Mouse (Mus musculus): ENCODE measurements at regions not wholly inside any gene's neighbourhood (a gene's known extent, or its start where the extent isn't known, plus 50 kb on each side); places are given as distances from the start of the nearest gene placed in this dataset.

GRCm38 (mm10) chr7:68686396-68687139 lies 62.5 kb downstream of the Arrdc4 start:
- no peaks in the 10 kb centered on the region for H3K27me3 ChIP-seq (ENCODE audit: control insufficient read depth, insufficient read depth, low read length)
- H3K9me3 ChIP-seq (replicated peaks; ENCODE audit: control insufficient read depth, low read length), result no peaks in the 10 kb centered on the region
- H3K4me1 ChIP-seq (ENCODE audit: control insufficient read depth, insufficient read depth, low read length), result no peaks in the 10 kb centered on the region
- H3K36me3 ChIP-seq (ENCODE audit: control insufficient read depth, insufficient read depth), result no peaks in the 10 kb centered on the region
- ATAC-seq (replicated peaks; ENCODE audit: extremely low read depth, insufficient read depth, low FRiP score), result no peak
- no peak overlapping the region; the same call in 1 of the 2 replicates for H3K27ac ChIP-seq (ENCODE audit: low read length)
- no peak overlapping the region for H3K9ac ChIP-seq (ENCODE audit: low read length)
- WGBS, result 73% methylated on average over 6 of the region's 6 CpGs
- no peak overlapping the region for H3K4me2 ChIP-seq (ENCODE audit: low read depth, low read length)
- H3K4me3 ChIP-seq (ENCODE audit: low read length), result no peak overlapping the region

GRCm38 (mm10) chr7:68682929-68683643 lies 66.0 kb downstream of the Arrdc4 start:
- 60% methylated on average over 5 of the region's 5 CpGs for WGBS
- no peak overlapping the region for H3K4me2 ChIP-seq (ENCODE audit: low read depth, low read length)
- H3K9me3 ChIP-seq (replicated peaks; ENCODE audit: control insufficient read depth, low read length), result no peaks in the 10 kb centered on the region
- H3K36me3 ChIP-seq (ENCODE audit: control insufficient read depth, insufficient read depth), result no peaks in the 10 kb centered on the region
- no peaks in the 10 kb centered on the region for H3K4me1 ChIP-seq (ENCODE audit: control insufficient read depth, insufficient read depth, low read length)
- ATAC-seq (replicated peaks; ENCODE audit: extremely low read depth, insufficient read depth, low FRiP score), result no peak
- no peak overlapping the region for H3K4me3 ChIP-seq (ENCODE audit: low read length)
- H3K27ac ChIP-seq (ENCODE audit: low read length), result no peak overlapping the region
- H3K27me3 ChIP-seq (ENCODE audit: control insufficient read depth, insufficient read depth, low read length), result no peaks in the 10 kb centered on the region
- H3K9ac ChIP-seq (ENCODE audit: low read length), result no peak overlapping the region

- no peak for ATAC-seq (replicated peaks; ENCODE audit: extremely low read depth, insufficient read depth, low FRiP score)
- Histone ChIP-seq H3K4me1 (ENCODE audit: control insufficient read depth, insufficient read depth, low read length) (no peaks in the 10 kb centered on the region), H3K27me3 (ENCODE audit: control insufficient read depth, insufficient read depth, low read length) (no peaks in the 10 kb centered on the region), H3K36me3 (ENCODE audit: control insufficient read depth, insufficient read depth) (no peaks in the 10 kb centered on the region), H3K4me3 (ENCODE audit: low read length) (no peak overlapping the region), H3K9me3 (replicated peaks; ENCODE audit: control insufficient read depth, low read length) (no peaks in the 10 kb centered on the region), H3K4me2 (ENCODE audit: low read depth, low read length) (peak overlapping the region; percentile 23; the same call in 1 of the 2 replicates), H3K27ac (ENCODE audit: low read length) (no peak overlapping the region), H3K9ac (ENCODE audit: low read length) (no peak overlapping the region)
- WGBS, result 58% methylated on average over 6 of the region's 6 CpGs
These were observed 66.7 kb downstream of the Arrdc4 start for GRCm38 (mm10) chr7:68682318-68682728.

GRCm38 (mm10) chr7:68679770-68680169 lies 69.3 kb downstream of the Arrdc4 start:
- H3K4me1 ChIP-seq (ENCODE audit: control insufficient read depth, insufficient read depth, low read length), result no peaks in the 10 kb centered on the region
- H3K4me3 ChIP-seq (ENCODE audit: low read length), result no peak overlapping the region
- ATAC-seq (replicated peaks; ENCODE audit: extremely low read depth, insufficient read depth, low FRiP score), result no peak
- no peak overlapping the region for H3K27ac ChIP-seq (ENCODE audit: low read length)
- no peaks in the 10 kb centered on the region for H3K27me3 ChIP-seq (ENCODE audit: control insufficient read depth, insufficient read depth, low read length)
- H3K4me2 ChIP-seq (ENCODE audit: low read depth, low read length), result no peak overlapping the region
- 85% methylated on average over 3 of the region's 3 CpGs for WGBS
- no peaks in the 10 kb centered on the region for H3K9me3 ChIP-seq (replicated peaks; ENCODE audit: control insufficient read depth, low read length)
- H3K36me3 ChIP-seq (ENCODE audit: control insufficient read depth, insufficient read depth), result no peaks in the 10 kb centered on the region
- H3K9ac ChIP-seq (ENCODE audit: low read length), result no peak overlapping the region

GRCm38 (mm10) chr7:68667790-68668732 lies 81.0 kb downstream of the Arrdc4 start:
- no peak for ATAC-seq (replicated peaks; ENCODE audit: extremely low read depth, insufficient read depth, low FRiP score)
- H3K4me1 ChIP-seq (ENCODE audit: control insufficient read depth, insufficient read depth, low read length), result no peaks in the 10 kb centered on the region
- no peaks in the 10 kb centered on the region for H3K27me3 ChIP-seq (ENCODE audit: control insufficient read depth, insufficient read depth, low read length)
- H3K4me2 ChIP-seq (ENCODE audit: low read depth, low read length), result no peak overlapping the region
- no peak overlapping the region for H3K27ac ChIP-seq (ENCODE audit: low read length)
- no peak overlapping the region for H3K4me3 ChIP-seq (ENCODE audit: low read length)
- H3K9me3 ChIP-seq (replicated peaks; ENCODE audit: control insufficient read depth, low read length), result no peaks in the 10 kb centered on the region
- WGBS, result 64% methylated on average over 12 of the region's 12 CpGs
- no peaks in the 10 kb centered on the region for H3K36me3 ChIP-seq (ENCODE audit: control insufficient read depth, insufficient read depth)
- no peak overlapping the region for H3K9ac ChIP-seq (ENCODE audit: low read length)

GRCm38 (mm10) chr7:68667215-68667614 lies 81.8 kb downstream of the Arrdc4 start:
- no peak for ATAC-seq (replicated peaks; ENCODE audit: extremely low read depth, insufficient read depth, low FRiP score)
- Histone ChIP-seq H3K9me3 (replicated peaks; ENCODE audit: control insufficient read depth, low read length) (no peaks in the 10 kb centered on the region), H3K9ac (ENCODE audit: low read length) (no peak overlapping the region), H3K36me3 (ENCODE audit: control insufficient read depth, insufficient read depth) (no peaks in the 10 kb centered on the region), H3K4me1 (ENCODE audit: control insufficient read depth, insufficient read depth, low read length) (no peaks in the 10 kb centered on the region), H3K4me3 (ENCODE audit: low read length) (no peak overlapping the region), H3K4me2 (ENCODE audit: low read depth, low read length) (no peak overlapping the region), H3K27ac (ENCODE audit: low read length) (no peak overlapping the region), H3K27me3 (ENCODE audit: control insufficient read depth, insufficient read depth, low read length) (no peaks in the 10 kb centered on the region)
- WGBS, result 55% methylated on average over 4 of the region's 4 CpGs

- H3K4me2 ChIP-seq (ENCODE audit: low read depth, low read length), result no peak overlapping the region
- H3K4me1 ChIP-seq (ENCODE audit: control insufficient read depth, insufficient read depth, low read length), result no peaks in the 10 kb centered on the region
- no peak overlapping the region for H3K4me3 ChIP-seq (ENCODE audit: low read length)
- ATAC-seq (replicated peaks; ENCODE audit: extremely low read depth, insufficient read depth, low FRiP score), result no peak
- H3K9ac ChIP-seq (ENCODE audit: low read length), result no peak overlapping the region
- H3K36me3 ChIP-seq (ENCODE audit: control insufficient read depth, insufficient read depth), result no peaks in the 10 kb centered on the region
- peaks cover 8% of the 10 kb centered on the region; the same call in 1 of the 2 replicates for H3K9me3 ChIP-seq (replicated peaks; ENCODE audit: control insufficient read depth, low read length)
- H3K27ac ChIP-seq (ENCODE audit: low read length), result no peak overlapping the region
- no peaks in the 10 kb centered on the region for H3K27me3 ChIP-seq (ENCODE audit: control insufficient read depth, insufficient read depth, low read length)
These were observed 92.7 kb downstream of the Arrdc4 start for GRCm38 (mm10) chr7:68656354-68656753.

- ATAC-seq (replicated peaks; ENCODE audit: extremely low read depth, insufficient read depth, low FRiP score), result no peak
These were observed 95.5 kb downstream of the Arrdc4 start for GRCm38 (mm10) chr7:68653534-68653933.

More at GRCm38 (mm10) chr7:68653534-68653933, 95.5 kb downstream of the Arrdc4 start:
- H3K9me3 ChIP-seq (replicated peaks; ENCODE audit: control insufficient read depth, low read length), result peaks cover 8% of the 10 kb centered on the region; the same call in 1 of the 2 replicates
- no peaks in the 10 kb centered on the region for H3K4me1 ChIP-seq (ENCODE audit: control insufficient read depth, insufficient read depth, low read length)
- 56% methylated on average over 1 of the region's 1 CpGs for WGBS
- H3K4me2 ChIP-seq (ENCODE audit: low read depth, low read length), result no peak overlapping the region
- no peak overlapping the region for H3K9ac ChIP-seq (ENCODE audit: low read length)
- H3K27me3 ChIP-seq (ENCODE audit: control insufficient read depth, insufficient read depth, low read length), result no peaks in the 10 kb centered on the region
- H3K27ac ChIP-seq (ENCODE audit: low read length), result no peak overlapping the region
- H3K36me3 ChIP-seq (ENCODE audit: control insufficient read depth, insufficient read depth), result no peaks in the 10 kb centered on the region
- H3K4me3 ChIP-seq (ENCODE audit: low read length), result no peak overlapping the region
